Mouse (Mus musculus) hindbrain, embryonic 13.5 days (tissue): ENCODE measurements around the gene Sorcs3. TPM values are rescaled to one million over a fixed set of nuclear protein-coding genes. Genes with fewer than 3 reads are reported as not detected.

Experiments
- ATAC-seq: fragments of 200-750 bp; cut with Nextera tagmentation; 2 replicates; pipeline ENCODE4 v1.8.0; 2017; ENCODE audit warnings: moderate TSS enrichment; ENCODE audit not compliant: low FRiP score
- H3K27ac ChIP-seq: fragments of 300-500 bp; sonication (generic); 2 replicates; pipeline ENCODE4 v1.5.1; 2015; ENCODE audit warnings: inconsistent platforms, mild to moderate bottlenecking, moderate library complexity
- H3K27me3 ChIP-seq: fragments of 300-500 bp; sonication (generic); 2 replicates; pipeline ENCODE4 v1.6.1; 2015; ENCODE audit warnings: mild to moderate bottlenecking, inconsistent platforms
- H3K36me3 ChIP-seq: fragments of 300-500 bp; sonication (generic); 2 replicates; pipeline ENCODE4 v1.6.1; 2015; ENCODE audit warnings: mild to moderate bottlenecking, inconsistent platforms
- H3K4me1 ChIP-seq: fragments of 300-500 bp; sonication (generic); replicated peaks from 2 replicates; pipeline ENCODE4 v1.6.1; 2015; ENCODE audit warnings: inconsistent platforms
- H3K4me2 ChIP-seq: fragments of 300-500 bp; sonication (generic); 2 replicates; pipeline ENCODE4 v1.6.1; 2015; ENCODE audit warnings: inconsistent platforms, mild to moderate bottlenecking, moderate library complexity
- H3K4me3 ChIP-seq: fragments of 300-500 bp; sonication (generic); 2 replicates; pipeline ENCODE4 v1.5.1; 2015; ENCODE audit warnings: mild to moderate bottlenecking, inconsistent platforms
- H3K9ac ChIP-seq: fragments of 300-500 bp; sonication (generic); 2 replicates; pipeline ENCODE4 v1.6.1; 2015; ENCODE audit warnings: mild to moderate bottlenecking, inconsistent platforms
- H3K9me3 ChIP-seq: fragments of 300-500 bp; sonication (generic); 2 replicates; pipeline ENCODE4 v1.6.1; 2016; ENCODE audit warnings: inconsistent platforms
- WGBS: fragments of 180-500 bp; shearing (Covaris S2); methylation state at CpG from one replicate; pipeline ENCODE4 v1.1.7; 2015; 5-methylcytosine and 5-hydroxymethylcytosine counted together
- polyA plus RNA-seq: library from polyadenylated mRNA; unstranded; fragments of >200 nt; fragmentation: Nextera tagmentation; extraction: Ambion mirVana; gene quantifications from 2 replicates; pipeline ENCODE4 v1.2.1, GENCODE M21; 2015

Sorcs3 gene
- polyA plus RNA-seq, 1 experiment from 2014 or later = 10.9 TPM

GRCm38 (mm10) chr19:48413836-48414235 is 208.0 kb downstream of the Sorcs3 start:
- H3K9ac ChIP-seq = no peak overlapping the region
- WGBS = 67% methylated on average over 2 of the region's 2 CpGs
- H3K4me3 ChIP-seq = no peak overlapping the region
- no peaks in the 10 kb centered on the region for H3K9me3 ChIP-seq
- no peak for ATAC-seq
- peaks cover 2% of the 10 kb centered on the region; the same call in 1 of the 2 replicates for H3K27me3 ChIP-seq
- no peaks in the 10 kb centered on the region for H3K4me1 ChIP-seq
- H3K27ac ChIP-seq = no peak overlapping the region
- H3K36me3 ChIP-seq = no peaks in the 10 kb centered on the region
- no peak overlapping the region for H3K4me2 ChIP-seq

GRCm38 (mm10) chr19:48418356-48418755 is 212.5 kb downstream of the Sorcs3 start:
- Histone ChIP-seq H3K9me3 (no peaks in the 10 kb centered on the region), H3K27me3 (no peaks in the 10 kb centered on the region), H3K4me3 (no peak overlapping the region), H3K9ac (no peak overlapping the region), H3K4me2 (no peak overlapping the region), H3K36me3 (no peaks in the 10 kb centered on the region), H3K4me1 (no peaks in the 10 kb centered on the region), H3K27ac (no peak overlapping the region)
- no peak for ATAC-seq
- 78% methylated on average over 3 of the region's 3 CpGs for WGBS

- H3K4me2 ChIP-seq = no peak overlapping the region
- no peaks in the 10 kb centered on the region for H3K9me3 ChIP-seq
- 85% methylated on average over 4 of the region's 4 CpGs for WGBS
- peaks cover 6% of the 10 kb centered on the region for H3K4me1 ChIP-seq
- no peak overlapping the region for H3K4me3 ChIP-seq
- ATAC-seq = no peak
- H3K27ac ChIP-seq = no peak overlapping the region
- no peak overlapping the region for H3K9ac ChIP-seq
- H3K36me3 ChIP-seq = no peaks in the 10 kb centered on the region
- H3K27me3 ChIP-seq = no peaks in the 10 kb centered on the region
Measured at GRCm38 (mm10) chr19:48429263-48429662, 223.4 kb downstream of the Sorcs3 start.

- H3K27me3 ChIP-seq = no peaks in the 10 kb centered on the region
- H3K9me3 ChIP-seq = no peaks in the 10 kb centered on the region
- no peaks in the 10 kb centered on the region for H3K36me3 ChIP-seq
- H3K4me2 ChIP-seq = 0 out of 2 replicates have a peak overlapping the region, but pooled peaks have one; percentile 2
- peaks cover 6% of the 10 kb centered on the region for H3K4me1 ChIP-seq
- 15% methylated on average over 2 of the region's 2 CpGs for WGBS
- ATAC-seq = no peak
- H3K9ac ChIP-seq = no peak overlapping the region
- H3K27ac ChIP-seq = no peak overlapping the region
- no peak overlapping the region for H3K4me3 ChIP-seq
Measured at GRCm38 (mm10) chr19:48429755-48430154, 223.9 kb downstream of the Sorcs3 start.

GRCm38 (mm10) chr19:48430328-48430727 is 224.5 kb downstream of the Sorcs3 start:
- H3K9ac ChIP-seq = no peak overlapping the region
- ATAC-seq = no peak
- no peak overlapping the region for H3K27ac ChIP-seq
- no peaks in the 10 kb centered on the region for H3K36me3 ChIP-seq
- H3K4me1 ChIP-seq = peaks cover 6% of the 10 kb centered on the region
- H3K27me3 ChIP-seq = no peaks in the 10 kb centered on the region
- H3K4me2 ChIP-seq = no peak overlapping the region
- no peaks in the 10 kb centered on the region for H3K9me3 ChIP-seq
- WGBS = 83% methylated on average over 5 of the region's 5 CpGs
- H3K4me3 ChIP-seq = no peak overlapping the region

GRCm38 (mm10) chr19:48438450-48438849 is 232.6 kb downstream of the Sorcs3 start:
- no peak overlapping the region for H3K9ac ChIP-seq
- no peak overlapping the region for H3K4me3 ChIP-seq
- H3K9me3 ChIP-seq = no peaks in the 10 kb centered on the region
- no peak overlapping the region for H3K27ac ChIP-seq
- no peaks in the 10 kb centered on the region for H3K36me3 ChIP-seq
- no peak overlapping the region for H3K4me2 ChIP-seq
- no peak for ATAC-seq
- WGBS = 97% methylated on average over 1 of the region's 1 CpGs
- H3K4me1 ChIP-seq = no peaks in the 10 kb centered on the region
- H3K27me3 ChIP-seq = no peaks in the 10 kb centered on the region

- Histone ChIP-seq H3K9me3 (no peaks in the 10 kb centered on the region), H3K36me3 (no peaks in the 10 kb centered on the region), H3K9ac (no peak overlapping the region), H3K4me2 (no peak overlapping the region), H3K27me3 (no peaks in the 10 kb centered on the region), H3K4me1 (no peaks in the 10 kb centered on the region), H3K27ac (no peak overlapping the region), H3K4me3 (no peak overlapping the region)
- 87% methylated on average over 5 of the region's 5 CpGs for WGBS
- no peak for ATAC-seq
Measured at GRCm38 (mm10) chr19:48461141-48461540, 255.3 kb downstream of the Sorcs3 start.

GRCm38 (mm10) chr19:48462426-48462825 is 256.6 kb downstream of the Sorcs3 start:
- H3K27me3 ChIP-seq = no peaks in the 10 kb centered on the region
- ATAC-seq = no peak
- no peak overlapping the region for H3K9ac ChIP-seq
- no peaks in the 10 kb centered on the region for H3K36me3 ChIP-seq
- 87% methylated on average over 3 of the region's 3 CpGs for WGBS
- no peaks in the 10 kb centered on the region for H3K4me1 ChIP-seq
- no peaks in the 10 kb centered on the region for H3K9me3 ChIP-seq
- H3K27ac ChIP-seq = no peak overlapping the region
- no peak overlapping the region for H3K4me2 ChIP-seq
- H3K4me3 ChIP-seq = no peak overlapping the region

- Histone ChIP-seq H3K27me3 (no peaks in the 10 kb centered on the region), H3K4me1 (no peaks in the 10 kb centered on the region), H3K9ac (no peak overlapping the region), H3K36me3 (no peaks in the 10 kb centered on the region), H3K4me3 (no peak overlapping the region), H3K27ac (no peak overlapping the region), H3K9me3 (no peaks in the 10 kb centered on the region), H3K4me2 (no peak overlapping the region)
- ATAC-seq = no peak
- 86% methylated on average over 3 of the region's 3 CpGs for WGBS
Measured at GRCm38 (mm10) chr19:48463494-48463893, 257.7 kb downstream of the Sorcs3 start.

- Histone ChIP-seq H3K27ac (no peak overlapping the region), H3K9ac (no peak overlapping the region), H3K27me3 (no peaks in the 10 kb centered on the region), H3K4me1 (no peaks in the 10 kb centered on the region), H3K36me3 (no peaks in the 10 kb centered on the region), H3K9me3 (no peaks in the 10 kb centered on the region), H3K4me3 (no peak overlapping the region), H3K4me2 (no peak overlapping the region)
- ATAC-seq = no peak
- 71% methylated on average over 4 of the region's 4 CpGs for WGBS
Measured at GRCm38 (mm10) chr19:48467471-48467870, 261.6 kb downstream of the Sorcs3 start.

- no peaks in the 10 kb centered on the region for H3K27me3 ChIP-seq
- no peak overlapping the region for H3K4me2 ChIP-seq
- H3K4me1 ChIP-seq = 0 out of 2 replicates have a peak, but pooled peaks cover 5% of the 10 kb centered on the region
- 88% methylated on average over 4 of the region's 4 CpGs for WGBS
- H3K4me3 ChIP-seq = no peak overlapping the region
- no peak overlapping the region for H3K27ac ChIP-seq
- ATAC-seq = no peak
- no peaks in the 10 kb centered on the region for H3K36me3 ChIP-seq
- no peaks in the 10 kb centered on the region for H3K9me3 ChIP-seq
- H3K9ac ChIP-seq = no peak overlapping the region
Measured at GRCm38 (mm10) chr19:48469791-48470410, 264.1 kb downstream of the Sorcs3 start.

GRCm38 (mm10) chr19:48471927-48472326 is 266.1 kb downstream of the Sorcs3 start:
- H3K9ac ChIP-seq = no peak overlapping the region
- H3K27ac ChIP-seq = no peak overlapping the region
- no peaks in the 10 kb centered on the region for H3K27me3 ChIP-seq
- H3K4me1 ChIP-seq = 0 out of 2 replicates have a peak, but pooled peaks cover 5% of the 10 kb centered on the region
- no peak overlapping the region for H3K4me2 ChIP-seq
- no peak for ATAC-seq
- H3K9me3 ChIP-seq = no peaks in the 10 kb centered on the region
- no peaks in the 10 kb centered on the region for H3K36me3 ChIP-seq
- 59% methylated on average over 5 of the region's 5 CpGs for WGBS
- H3K4me3 ChIP-seq = no peak overlapping the region

- Histone ChIP-seq H3K27ac (no peak overlapping the region), H3K36me3 (no peaks in the 10 kb centered on the region), H3K9me3 (no peaks in the 10 kb centered on the region), H3K4me3 (no peak overlapping the region), H3K9ac (no peak overlapping the region), H3K4me2 (no peak overlapping the region), H3K27me3 (no peaks in the 10 kb centered on the region), H3K4me1 (0 out of 2 replicates have a peak, but pooled peaks cover 5% of the 10 kb centered on the region)
- no peak for ATAC-seq
- 82% methylated on average over 6 of the region's 6 CpGs for WGBS
Measured at GRCm38 (mm10) chr19:48475784-48476410, 270.1 kb downstream of the Sorcs3 start.
